Mouse (Mus musculus): Measurements from ENCODE around the gene Gm9195. TPM values are rescaled to one million over a fixed set of nuclear protein-coding genes. Genes with fewer than 3 reads are reported as not detected.

Gm9195 gene
- not detected for polyA plus RNA-seq (2012; fragmentation: generic; extraction: Trizol)

DNA sequence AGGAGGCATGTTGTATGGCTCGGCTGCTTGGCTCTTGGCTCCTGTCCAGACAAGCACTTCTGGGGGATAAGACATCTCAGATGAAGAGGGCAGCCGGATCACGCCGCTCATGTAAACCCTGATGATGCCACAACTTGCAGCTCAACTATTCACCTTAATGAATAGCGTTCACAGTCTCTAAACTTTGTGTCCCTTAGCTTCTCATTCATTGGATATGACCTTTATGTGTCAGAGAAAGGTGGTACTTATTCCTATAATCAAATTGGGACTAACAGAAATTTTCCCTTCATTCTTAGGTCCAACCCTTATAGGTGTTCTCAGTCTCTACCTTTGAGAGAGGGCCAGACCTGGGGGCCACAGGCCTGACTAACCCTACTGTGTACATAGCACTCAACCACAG lies at the start of gene Gm9195:
Gm9195 (minus strand) TSS at position 101 of the 400 bp plus-strand sequence.
- Histone ChIP-seq H3K79me2 (ENCODE audit: control insufficient read depth, insufficient read depth) (no peaks in the 10 kb centered on the region), H3K4me2 (ENCODE audit: low read depth) (no peak within 1 kb of the TSS), H3K36me3 (ENCODE audit: control insufficient read depth, insufficient read depth) (no peaks in the 10 kb centered on the region), H3K27me3 (ENCODE audit: control insufficient read depth, insufficient read depth, insufficient read length) (peaks cover 11% of the 10 kb centered on the region), H3K4me3 (no peak within 1 kb of the TSS), H3ac (ENCODE audit: control insufficient read depth, insufficient read length) (no peak within 1 kb of the TSS)
- no peak for TF ChIP-seq CEBPB (IDR thresholded peaks at IDR 0.05; ENCODE audit: insufficient read depth, poor library complexity, severe bottlenecking)

- Histone ChIP-seq H3K4me3 (no peak overlapping the region), H3K27me3 (ENCODE audit: control insufficient read depth, insufficient read depth, insufficient read length) (peaks cover 10% of the 10 kb centered on the region), H3K36me3 (ENCODE audit: control insufficient read depth, insufficient read depth) (peaks cover 30% of the 10 kb centered on the region), H3K4me2 (ENCODE audit: low read depth) (no peak overlapping the region), H3ac (ENCODE audit: control insufficient read depth, insufficient read length) (no peak overlapping the region), H3K79me2 (ENCODE audit: control insufficient read depth, insufficient read depth) (no peaks in the 10 kb centered on the region)
- TF ChIP-seq USF1 (IDR thresholded peaks at IDR 0.05; ENCODE audit: low read depth) (no peak), MYOG (IDR thresholded peaks at IDR 0.05; ENCODE audit: control insufficient read depth in 1 of 3, insufficient read depth in 1 of 3, insufficient read length in 2 of 3, low read depth in 2 of 3) (no peak), TCF3 (IDR thresholded peaks at IDR 0.05; ENCODE audit: insufficient read length, low read depth) (no peak), E2F4 (IDR thresholded peaks at IDR 0.05; ENCODE audit: insufficient read depth) (no peak), SRF (IDR thresholded peaks at IDR 0.05; ENCODE audit: control insufficient read depth, insufficient read length, low read depth) (no peak), MYOD1 (IDR thresholded peaks at IDR 0.05; ENCODE audit: control insufficient read depth in 1 of 3, insufficient read length in 2 of 3, low read depth in 2 of 3) (no peak), MAX (IDR thresholded peaks at IDR 0.05; ENCODE audit: low read depth) (no peak), REST (IDR thresholded peaks at IDR 0.05; ENCODE audit: insufficient read depth, insufficient read length) (no peak), CEBPB (IDR thresholded peaks at IDR 0.05; ENCODE audit: insufficient read depth, poor library complexity, severe bottlenecking) (no peak), TCF12 (IDR thresholded peaks at IDR 0.05; ENCODE audit: insufficient read depth, poor library complexity, severe bottlenecking) (no peak), POLR2A (IDR thresholded peaks at IDR 0.05; ENCODE audit: insufficient read length, low read depth) (no peak), POLR2AphosphoS2 (IDR thresholded peaks at IDR 0.05; ENCODE audit: insufficient read length, low read depth) (no peak)
These were observed 44.9 kb upstream of the Gm9195 start for GRCm38 (mm10) chr14:72536392-72537017.

- no peaks in the 10 kb centered on the region for H3K79me2 ChIP-seq (ENCODE audit: control insufficient read depth, insufficient read depth)
- H3K4me3 ChIP-seq, result no peak overlapping the region
- TF ChIP-seq USF1 (IDR thresholded peaks at IDR 0.05; ENCODE audit: low read depth) (no peak), TCF3 (IDR thresholded peaks at IDR 0.05; ENCODE audit: insufficient read length, low read depth) (no peak), POLR2A (IDR thresholded peaks at IDR 0.05; ENCODE audit: insufficient read length, low read depth) (no peak), MAX (IDR thresholded peaks at IDR 0.05; ENCODE audit: low read depth) (no peak), POLR2AphosphoS2 (IDR thresholded peaks at IDR 0.05; ENCODE audit: insufficient read length, low read depth) (no peak), E2F4 (IDR thresholded peaks at IDR 0.05; ENCODE audit: insufficient read depth) (no peak), TCF12 (IDR thresholded peaks at IDR 0.05; ENCODE audit: insufficient read depth, poor library complexity, severe bottlenecking) (no peak), CEBPB (IDR thresholded peaks at IDR 0.05; ENCODE audit: insufficient read depth, poor library complexity, severe bottlenecking) (no peak), MYOD1 (IDR thresholded peaks at IDR 0.05; ENCODE audit: control insufficient read depth in 1 of 3, insufficient read length in 2 of 3, low read depth in 2 of 3) (no peak), SRF (IDR thresholded peaks at IDR 0.05; ENCODE audit: control insufficient read depth, insufficient read length, low read depth) (no peak), MYOG (IDR thresholded peaks at IDR 0.05; ENCODE audit: control insufficient read depth in 1 of 3, insufficient read depth in 1 of 3, insufficient read length in 2 of 3, low read depth in 2 of 3) (no peak), REST (IDR thresholded peaks at IDR 0.05; ENCODE audit: insufficient read depth, insufficient read length) (no peak)
- H3ac ChIP-seq (ENCODE audit: control insufficient read depth, insufficient read length), result no peak overlapping the region
- H3K4me2 ChIP-seq (ENCODE audit: low read depth), result no peak overlapping the region
- H3K27me3 ChIP-seq (ENCODE audit: control insufficient read depth, insufficient read depth, insufficient read length), result peaks cover 10% of the 10 kb centered on the region
- peaks cover 15% of the 10 kb centered on the region for H3K36me3 ChIP-seq (ENCODE audit: control insufficient read depth, insufficient read depth)
These were observed 42.2 kb upstream of the Gm9195 start for GRCm38 (mm10) chr14:72533862-72534261.

- Histone ChIP-seq H3K79me2 (ENCODE audit: control insufficient read depth, insufficient read depth) (no peaks in the 10 kb centered on the region), H3K27me3 (ENCODE audit: control insufficient read depth, insufficient read depth, insufficient read length) (peaks cover 10% of the 10 kb centered on the region), H3K4me2 (ENCODE audit: low read depth) (no peak overlapping the region), H3K4me3 (no peak overlapping the region), H3K36me3 (ENCODE audit: control insufficient read depth, insufficient read depth) (peaks cover 5% of the 10 kb centered on the region), H3ac (ENCODE audit: control insufficient read depth, insufficient read length) (no peak overlapping the region)
- TF ChIP-seq TCF12 (IDR thresholded peaks at IDR 0.05; ENCODE audit: insufficient read depth, poor library complexity, severe bottlenecking) (no peak), POLR2A (IDR thresholded peaks at IDR 0.05; ENCODE audit: insufficient read length, low read depth) (no peak), SRF (IDR thresholded peaks at IDR 0.05; ENCODE audit: control insufficient read depth, insufficient read length, low read depth) (no peak), POLR2AphosphoS2 (IDR thresholded peaks at IDR 0.05; ENCODE audit: insufficient read length, low read depth) (no peak), REST (IDR thresholded peaks at IDR 0.05; ENCODE audit: insufficient read depth, insufficient read length) (no peak), CEBPB (IDR thresholded peaks at IDR 0.05; ENCODE audit: insufficient read depth, poor library complexity, severe bottlenecking) (no peak), MAX (IDR thresholded peaks at IDR 0.05; ENCODE audit: low read depth) (no peak), MYOD1 (IDR thresholded peaks at IDR 0.05; ENCODE audit: control insufficient read depth in 1 of 3, insufficient read length in 2 of 3, low read depth in 2 of 3) (no peak)
These were observed 40.6 kb upstream of the Gm9195 start for GRCm38 (mm10) chr14:72532028-72532917.
